Mouse (Mus musculus) hindbrain, embryonic 15.5 days (tissue): ENCODE data around the gene Col6a2. TPM values are rescaled to one million over a fixed set of nuclear protein-coding genes. Genes with fewer than 3 reads are reported as not detected.

Experiments used
- ATAC-seq: fragments of 200-750 bp; cut with Nextera tagmentation; 2 replicates; pipeline ENCODE4 v1.8.0; 2017; ENCODE audit warnings: low read depth, moderate number of reproducible peaks, moderate TSS enrichment; ENCODE audit not compliant: low FRiP score
- H3K27ac ChIP-seq: fragments of 300-500 bp; sonication (generic); replicated peaks from 2 replicates; pipeline ENCODE4 v1.5.1; 2015; ENCODE audit warnings: mild to moderate bottlenecking, inconsistent platforms
- H3K27me3 ChIP-seq: fragments of 300-500 bp; sonication (generic); 2 replicates; pipeline ENCODE4 v1.6.1; 2015; ENCODE audit warnings: control low read depth, inconsistent platforms
- H3K36me3 ChIP-seq: fragments of 300-500 bp; sonication (generic); 2 replicates; pipeline ENCODE4 v1.6.1; 2015; ENCODE audit warnings: control low read depth, inconsistent platforms
- H3K4me1 ChIP-seq: fragments of 300-500 bp; sonication (generic); replicated peaks from 2 replicates; pipeline ENCODE4 v1.6.1; 2015; ENCODE audit warnings: control low read depth, inconsistent platforms
- H3K4me2 ChIP-seq: fragments of 300-500 bp; sonication (generic); 2 replicates; pipeline ENCODE4 v1.6.1; 2015; ENCODE audit warnings: moderate library complexity, mild to moderate bottlenecking, inconsistent platforms
- H3K4me3 ChIP-seq: fragments of 300-500 bp; sonication (generic); 2 replicates; pipeline ENCODE4 v1.5.1; 2015; ENCODE audit warnings: mild to moderate bottlenecking, inconsistent platforms
- H3K9ac ChIP-seq: fragments of 300-500 bp; sonication (generic); 2 replicates; pipeline ENCODE4 v1.6.1; 2015; ENCODE audit warnings: inconsistent platforms
- H3K9me3 ChIP-seq: fragments of 300-500 bp; sonication (generic); 2 replicates; pipeline ENCODE4 v1.6.1; 2016; ENCODE audit warnings: control low read depth, inconsistent platforms
- WGBS: fragments of 180-500 bp; shearing (Covaris S2); methylation state at CpG from one replicate; pipeline ENCODE4 v1.1.7; 2015; 5-methylcytosine and 5-hydroxymethylcytosine counted together
- polyA plus RNA-seq: library from polyadenylated mRNA; unstranded; fragments of >200 nt; fragmentation: Nextera tagmentation; extraction: Ambion mirVana; gene quantifications from 2 replicates; pipeline ENCODE4 v1.2.1, GENCODE M21; 2015

Gene Col6a2
- polyA plus RNA-seq = 21.6 and 26.9 TPM in 2 replicates

DNA sequence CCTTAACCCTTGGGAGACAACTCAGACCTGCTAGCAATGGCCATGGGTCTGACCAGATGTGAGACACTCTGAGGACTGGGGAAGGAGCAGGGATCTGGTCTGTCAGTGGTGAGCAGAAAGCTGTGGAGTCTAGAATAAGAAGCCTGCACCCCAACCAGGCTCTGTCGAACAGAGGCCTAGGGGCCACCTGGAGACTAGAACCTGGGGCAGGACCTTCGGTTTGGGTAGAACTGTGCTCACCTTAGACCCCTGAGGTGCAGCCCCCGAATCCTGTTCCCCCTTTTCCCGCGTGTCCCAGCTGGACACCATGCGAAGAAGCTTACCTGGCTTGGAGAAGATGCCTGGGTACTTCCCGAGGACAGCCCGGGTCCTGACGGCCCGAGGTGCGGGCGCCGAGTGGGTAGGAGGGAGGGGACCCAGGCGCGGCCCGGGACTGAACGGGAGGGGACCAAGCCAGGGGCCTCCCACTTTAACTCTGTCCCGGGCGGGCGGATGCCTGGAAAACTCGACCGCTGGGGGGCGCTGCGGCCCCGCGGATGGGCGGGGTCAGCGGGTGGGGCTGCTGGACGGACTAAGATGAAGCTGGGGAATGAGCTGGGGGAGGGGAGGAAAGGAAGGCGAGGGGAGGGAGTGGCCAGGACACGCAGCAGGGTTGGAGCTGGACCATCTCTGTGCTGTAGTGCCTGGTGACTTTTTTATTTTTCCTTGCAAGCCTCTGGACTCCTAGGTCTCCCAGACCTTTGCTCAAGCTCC lies at the start of gene Col6a2:
Gene Col6a2 (minus strand): TSS at position 703 of the 753 bp plus-strand sequence.
- H3K27me3 ChIP-seq = no peaks in the 10 kb centered on the region
- no peak within 1 kb of the TSS for H3K27ac ChIP-seq

GRCm38 (mm10) chr10:76671939-76672338 lies 48.5 kb upstream of the Col6a2 start:
- Histone ChIP-seq H3K4me2 (no peak overlapping the region), H3K27me3 (no peaks in the 10 kb centered on the region), H3K4me3 (no peak overlapping the region), H3K4me1 (no peaks in the 10 kb centered on the region), H3K36me3 (no peaks in the 10 kb centered on the region), H3K9ac (no peak overlapping the region), H3K27ac (no peak overlapping the region), H3K9me3 (no peaks in the 10 kb centered on the region)
- 92% methylated on average over 9 of the region's 9 CpGs for WGBS
- ATAC-seq = no peak

More for the DNA sequence above, at the start of gene Col6a2:
- Histone ChIP-seq H3K9ac (no peak within 1 kb of the TSS), H3K4me3 (peak within 1 kb of the TSS; percentile 28), H3K36me3 (no peaks in the 10 kb centered on the region), H3K4me2 (peak within 1 kb of the TSS; percentile 61), H3K4me1 (peaks cover 4% of the 10 kb centered on the region), H3K9me3 (no peaks in the 10 kb centered on the region)
- WGBS = 3% methylated on average over 29 of the region's 31 CpGs
- peak; percentile 68 for ATAC-seq

DNA sequence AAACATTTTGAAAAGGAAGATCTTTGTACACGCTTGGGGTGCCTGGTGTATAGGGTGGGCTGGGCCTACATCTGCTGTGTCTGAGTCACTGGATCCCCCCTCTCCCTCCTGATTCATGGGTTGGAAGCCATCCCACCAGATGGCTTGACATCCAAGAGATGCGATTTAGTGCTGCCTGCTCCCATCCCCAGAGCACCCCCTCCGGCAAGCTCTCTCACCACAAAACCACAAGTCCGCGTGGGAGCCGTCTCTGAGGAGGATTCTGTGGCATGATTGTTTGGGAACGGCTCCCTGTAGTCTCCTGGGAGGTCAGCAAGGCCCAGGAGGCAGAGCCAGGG lies 45.5 kb upstream of the Col6a2 start:
- WGBS = 70% methylated on average over 7 of the region's 7 CpGs
- Histone ChIP-seq H3K36me3 (no peaks in the 10 kb centered on the region), H3K4me1 (no peaks in the 10 kb centered on the region), H3K27me3 (no peaks in the 10 kb centered on the region), H3K27ac (no peak overlapping the region), H3K9ac (no peak overlapping the region), H3K9me3 (no peaks in the 10 kb centered on the region), H3K4me2 (no peak overlapping the region), H3K4me3 (no peak overlapping the region)
- ATAC-seq = no peak

- H3K36me3 ChIP-seq = no peaks in the 10 kb centered on the region
- H3K27me3 ChIP-seq = no peaks in the 10 kb centered on the region
- H3K9ac ChIP-seq = no peak overlapping the region
- WGBS = 94% methylated on average over 4 of the region's 4 CpGs
- ATAC-seq = no peak
- no peak overlapping the region for H3K27ac ChIP-seq
- no peak overlapping the region for H3K4me2 ChIP-seq
- no peaks in the 10 kb centered on the region for H3K4me1 ChIP-seq
- H3K4me3 ChIP-seq = no peak overlapping the region
- no peaks in the 10 kb centered on the region for H3K9me3 ChIP-seq
Observed at GRCm38 (mm10) chr10:76668261-76668946, 45.0 kb upstream of the Col6a2 start.

- Histone ChIP-seq H3K4me2 (no peak overlapping the region), H3K9ac (no peak overlapping the region), H3K36me3 (no peaks in the 10 kb centered on the region), H3K9me3 (no peaks in the 10 kb centered on the region), H3K4me3 (no peak overlapping the region), H3K4me1 (no peaks in the 10 kb centered on the region), H3K27me3 (no peaks in the 10 kb centered on the region), H3K27ac (no peak overlapping the region)
- no peak for ATAC-seq
- 84% methylated on average over 1 of the region's 1 CpGs for WGBS
Observed at GRCm38 (mm10) chr10:76667197-76667805, 43.9 kb upstream of the Col6a2 start.

DNA sequence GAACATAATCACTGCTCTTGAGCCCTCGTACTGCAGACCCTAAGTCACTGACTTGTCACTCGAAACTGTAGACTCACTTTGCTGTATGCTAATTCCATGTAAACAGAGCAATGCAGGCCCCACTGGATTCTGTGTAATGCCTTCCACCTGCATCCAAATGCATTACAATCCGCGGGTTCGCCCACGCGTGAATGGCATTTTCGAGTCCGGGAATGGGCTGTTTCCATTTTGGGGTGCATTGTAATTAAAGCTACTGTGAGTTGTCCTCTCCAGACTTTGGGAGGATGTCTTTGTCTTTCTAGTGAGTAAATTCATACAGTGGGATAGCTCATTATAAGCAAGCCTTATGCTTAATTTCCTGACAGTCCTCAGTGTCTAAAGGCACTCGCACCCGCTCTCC lies 42.1 kb upstream of the Col6a2 start:
- Histone ChIP-seq H3K27me3 (no peaks in the 10 kb centered on the region), H3K27ac (no peak overlapping the region), H3K4me3 (no peak overlapping the region), H3K4me1 (no peaks in the 10 kb centered on the region), H3K36me3 (no peaks in the 10 kb centered on the region), H3K9ac (no peak overlapping the region), H3K9me3 (no peaks in the 10 kb centered on the region), H3K4me2 (no peak overlapping the region)
- no peak for ATAC-seq
- 90% methylated on average over 11 of the region's 11 CpGs for WGBS

DNA sequence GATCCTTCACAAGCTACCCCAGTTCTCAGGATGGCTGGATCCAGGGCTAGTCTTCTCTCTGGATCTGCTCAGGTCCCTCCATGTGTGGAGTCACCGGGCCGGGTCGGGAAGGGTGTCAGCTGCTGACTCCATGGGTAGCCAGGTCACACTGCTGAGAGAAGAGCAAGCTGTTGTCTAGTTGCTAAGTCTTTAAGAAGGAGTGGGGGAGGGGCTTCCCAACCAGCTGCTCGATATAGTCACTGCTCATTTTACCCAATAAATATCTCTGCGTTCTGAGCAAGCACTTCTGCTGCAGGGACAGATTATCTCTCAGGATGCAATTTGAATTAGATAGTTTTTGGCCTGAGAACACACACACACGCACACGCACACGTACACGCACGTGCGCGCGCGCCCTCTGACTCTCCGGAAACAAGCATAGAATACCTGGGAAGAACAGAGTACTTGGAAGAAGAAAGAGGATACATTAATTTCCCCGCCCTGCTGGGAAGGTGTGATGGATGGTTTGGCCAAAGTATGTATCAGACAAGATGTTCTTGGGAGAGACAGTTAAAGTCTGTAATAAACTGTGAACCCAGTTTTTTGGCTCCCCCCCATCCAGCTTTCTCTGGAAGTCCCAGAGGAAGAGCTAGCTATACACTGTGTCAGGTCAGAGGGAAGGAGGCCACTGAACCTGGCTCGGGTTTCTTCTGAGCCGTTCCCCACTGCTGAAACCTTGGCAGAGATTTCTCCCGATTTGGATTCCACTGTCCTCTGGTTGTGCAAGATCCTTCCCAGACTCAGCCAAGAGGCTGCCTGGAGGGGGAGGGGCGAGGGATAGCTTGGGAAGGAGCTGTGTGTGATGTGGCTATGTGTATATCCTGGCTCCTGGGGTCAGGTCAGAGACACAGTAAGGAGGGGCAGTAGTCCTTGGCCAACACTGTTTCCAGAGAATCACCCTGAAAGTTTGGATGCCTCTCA lies 41.0 kb upstream of the Col6a2 start:
- WGBS = 86% methylated on average over 20 of the region's 20 CpGs
- Histone ChIP-seq H3K9ac (no peak overlapping the region), H3K4me2 (no peak overlapping the region), H3K36me3 (no peaks in the 10 kb centered on the region), H3K4me1 (no peaks in the 10 kb centered on the region), H3K9me3 (no peaks in the 10 kb centered on the region), H3K4me3 (no peak overlapping the region), H3K27me3 (no peaks in the 10 kb centered on the region), H3K27ac (no peak overlapping the region)
- ATAC-seq = no peak

GRCm38 (mm10) chr10:76653345-76654336 lies 30.2 kb upstream of the Col6a2 start:
- Histone ChIP-seq H3K4me2 (no peak overlapping the region), H3K36me3 (no peaks in the 10 kb centered on the region), H3K4me1 (no peaks in the 10 kb centered on the region), H3K4me3 (no peak overlapping the region), H3K9ac (no peak overlapping the region), H3K27me3 (no peaks in the 10 kb centered on the region), H3K27ac (no peak overlapping the region), H3K9me3 (no peaks in the 10 kb centered on the region)
- 78% methylated on average over 11 of the region's 11 CpGs for WGBS
- ATAC-seq = no peak

- Histone ChIP-seq H3K4me1 (no peaks in the 10 kb centered on the region), H3K9ac (no peak overlapping the region), H3K27ac (no peak overlapping the region), H3K4me3 (no peak overlapping the region), H3K36me3 (no peaks in the 10 kb centered on the region), H3K9me3 (no peaks in the 10 kb centered on the region), H3K4me2 (no peak overlapping the region), H3K27me3 (no peaks in the 10 kb centered on the region)
- WGBS = 75% methylated on average over 12 of the region's 12 CpGs
- no peak for ATAC-seq
Observed at GRCm38 (mm10) chr10:76650662-76651342, 27.4 kb upstream of the Col6a2 start.

GRCm38 (mm10) chr10:76648738-76649137 lies 25.3 kb upstream of the Col6a2 start:
- 93% methylated on average over 10 of the region's 10 CpGs for WGBS
- Histone ChIP-seq H3K36me3 (no peaks in the 10 kb centered on the region), H3K4me1 (no peaks in the 10 kb centered on the region), H3K9me3 (no peaks in the 10 kb centered on the region), H3K9ac (no peak overlapping the region), H3K4me3 (no peak overlapping the region), H3K27me3 (no peaks in the 10 kb centered on the region), H3K4me2 (no peak overlapping the region), H3K27ac (no peak overlapping the region)
- ATAC-seq = no peak
